Mouse (Mus musculus): Measurements from ENCODE around the gene Itgb6.

- TF ChIP-seq CTCF (IDR thresholded peaks at IDR 0.05; ENCODE audit: extremely low read depth, insufficient read depth, low read length) (no peak), POLR2A (IDR thresholded peaks at IDR 0.05; ENCODE audit: extremely low read depth, insufficient read depth, low read length) (no peak)
These were observed 94.9 kb downstream of the Itgb6 start for GRCm38 (mm10) chr2:60627515-60627914.

Data from cortical plate, adult 2 months (tissue).